Mouse (Mus musculus): ENCODE measurements around the gene E2f2.

DNA sequence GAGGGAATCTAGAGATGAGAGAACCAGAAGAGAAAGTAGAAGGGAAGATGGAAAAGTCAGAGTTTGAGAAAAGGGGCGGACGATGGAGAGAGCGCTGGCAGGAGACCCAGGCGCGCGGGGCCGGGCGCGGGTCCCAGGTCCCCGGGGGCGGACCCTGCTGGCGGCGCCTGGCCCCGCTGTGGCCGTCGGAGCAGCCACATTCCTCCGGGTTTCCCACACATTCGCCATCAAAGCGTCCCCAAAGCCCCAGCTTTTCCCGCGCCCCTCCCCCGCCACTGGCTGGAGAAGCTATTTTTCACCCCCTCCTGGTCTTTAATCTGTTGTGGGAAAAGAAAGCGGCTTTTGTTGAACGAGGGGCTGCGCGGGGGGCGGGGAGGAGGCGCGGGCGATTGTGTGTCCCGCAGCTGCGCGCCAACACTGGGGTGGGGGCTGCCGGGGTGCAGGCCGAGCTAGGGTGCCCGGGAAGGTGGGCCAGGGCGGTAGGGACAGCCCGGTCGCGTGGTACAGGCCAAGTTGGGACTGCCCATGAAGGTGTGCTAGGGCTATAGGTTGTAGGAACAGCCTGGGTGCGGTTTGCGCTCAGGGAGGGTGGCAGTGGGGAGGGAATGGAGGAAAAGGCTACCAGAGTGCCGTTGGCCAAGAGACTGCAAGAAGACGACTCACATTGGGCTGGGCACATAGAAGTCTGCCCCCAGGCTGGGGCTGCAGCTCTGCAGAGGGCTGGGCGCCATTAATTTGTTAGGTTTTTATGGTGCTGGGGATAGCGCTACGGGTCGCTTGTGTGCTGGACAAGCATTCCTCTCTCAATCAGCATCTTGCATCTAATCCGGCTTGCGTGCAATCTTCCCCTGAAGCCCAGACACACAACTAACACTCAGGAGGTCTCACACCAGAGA lies 37.0 kb upstream of the E2f2 start:
- TF ChIP-seq CTCF (IDR thresholded peaks at IDR 0.05; ENCODE audit: low read depth, low read length) (no peak), POLR2A (IDR thresholded peaks at IDR 0.05; ENCODE audit: extremely low read depth, insufficient read depth, low read length) (no peak)
